Mouse (Mus musculus): ENCODE measurements around the gene Zcwpw1.

DNA sequence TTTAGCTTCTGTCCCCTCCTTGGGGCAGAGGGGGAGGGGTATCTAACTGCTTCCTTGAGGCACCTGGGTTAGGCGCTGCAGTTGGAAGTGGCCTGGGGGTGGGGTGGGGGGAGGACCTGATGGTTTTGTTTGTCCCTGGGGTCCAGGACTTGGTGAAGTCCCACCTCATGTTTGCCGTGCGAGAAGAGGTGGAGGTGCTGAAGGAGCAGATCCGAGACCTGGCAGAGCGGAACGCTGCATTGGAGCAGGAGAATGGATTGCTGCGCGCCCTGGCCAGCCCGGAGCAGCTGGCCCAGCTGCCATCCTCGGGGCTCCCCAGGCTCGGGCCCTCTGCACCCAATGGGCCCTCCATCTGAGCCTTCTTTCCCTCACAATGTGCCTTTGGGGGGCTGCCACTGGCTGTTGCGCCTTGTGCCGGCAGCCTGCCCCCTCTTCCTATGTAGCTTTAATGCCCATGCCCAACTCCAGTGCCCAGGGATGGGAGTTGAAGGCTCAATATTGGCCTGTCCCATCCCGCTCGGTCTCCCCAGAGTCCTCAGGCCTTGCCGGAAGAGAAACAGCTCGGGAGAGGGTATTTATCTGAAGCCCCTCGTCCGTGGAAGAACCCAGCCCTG is 28.6 kb upstream of the Zcwpw1 start:
- TF ChIP-seq SRF (IDR thresholded peaks at IDR 0.05; ENCODE audit: control insufficient read depth, insufficient read length, low read depth) (no peak), MYOD1 (IDR thresholded peaks at IDR 0.05; ENCODE audit: control insufficient read depth in 1 of 3, insufficient read length in 2 of 3, low read depth in 2 of 3) (no peak), MAX (IDR thresholded peaks at IDR 0.05; ENCODE audit: low read depth) (no peak), POLR2A (IDR thresholded peaks at IDR 0.05; ENCODE audit: insufficient read length, low read depth) (no peak), E2F4 (IDR thresholded peaks at IDR 0.05; ENCODE audit: insufficient read depth) (no peak), TCF12 (IDR thresholded peaks at IDR 0.05; ENCODE audit: insufficient read depth, poor library complexity, severe bottlenecking) (no peak), USF1 (IDR thresholded peaks at IDR 0.05; ENCODE audit: low read depth) (no peak), POLR2AphosphoS2 (IDR thresholded peaks at IDR 0.05; ENCODE audit: insufficient read length, low read depth) (no peak), CEBPB (IDR thresholded peaks at IDR 0.05; ENCODE audit: insufficient read depth, poor library complexity, severe bottlenecking) (no peak), TCF3 (IDR thresholded peaks at IDR 0.05; ENCODE audit: insufficient read length, low read depth) (no peak), MYOG (IDR thresholded peaks at IDR 0.05; ENCODE audit: control insufficient read depth in 1 of 3, insufficient read depth in 1 of 3, insufficient read length in 2 of 3, low read depth in 2 of 3) (no peak), REST (IDR thresholded peaks at IDR 0.05; ENCODE audit: insufficient read depth, insufficient read length) (no peak)
